Mouse (Mus musculus) liver, embryonic 11.5 days (tissue): ENCODE results near the gene Macc1. TPM values are rescaled to one million over a fixed set of nuclear protein-coding genes. Genes with fewer than 3 reads are reported as not detected.

ENCODE experiments used
- ATAC-seq: fragments of 200-750 bp; cut with Nextera tagmentation; replicated peaks from 2 replicates; pipeline ENCODE4 v1.8.0; 2017; ENCODE audit warnings: moderate number of reproducible peaks, mild to moderate bottlenecking, moderate TSS enrichment, moderate library complexity; ENCODE audit not compliant: low FRiP score
- DNase-seq: peaks from one replicate; pipeline ENCODE4 v3.0.0-alpha.2; 2017; ENCODE audit warnings: low spot score
- H3K27ac ChIP-seq: fragments of 300-500 bp; sonication (generic); 2 replicates; pipeline ENCODE4 v1.5.1; 2014; ENCODE audit warnings: mild to moderate bottlenecking, low read depth, low read length, control low read depth
- H3K27me3 ChIP-seq: fragments of 300-500 bp; sonication (generic); replicated peaks from 2 replicates; pipeline ENCODE4 v1.6.1; 2014; ENCODE audit warnings: low read length, mixed read lengths; ENCODE audit not compliant: control insufficient read depth, insufficient read depth
- H3K36me3 ChIP-seq: fragments of 300-500 bp; sonication (generic); 2 replicates; pipeline ENCODE4 v1.6.1; 2014; ENCODE audit warnings: mild to moderate bottlenecking, low read length, moderate library complexity, mixed read lengths; ENCODE audit not compliant: control insufficient read depth, insufficient read depth
- H3K4me1 ChIP-seq: fragments of 300-500 bp; sonication (generic); replicated peaks from 2 replicates; pipeline ENCODE4 v1.6.1; 2014; ENCODE audit warnings: low read length, mixed read lengths; ENCODE audit not compliant: control insufficient read depth, insufficient read depth
- H3K4me2 ChIP-seq: fragments of 300-500 bp; sonication (generic); 2 replicates; pipeline ENCODE4 v1.6.1; 2014; ENCODE audit warnings: mild to moderate bottlenecking, control low read depth, moderate library complexity
- H3K4me3 ChIP-seq: fragments of 300-500 bp; sonication (generic); 2 replicates; pipeline ENCODE4 v1.5.1; 2014; ENCODE audit warnings: low read depth, low read length, control low read depth
- H3K9ac ChIP-seq: fragments of 300-500 bp; sonication (generic); 2 replicates; pipeline ENCODE4 v1.6.1; 2014; ENCODE audit warnings: low read depth, low read length, control low read depth
- H3K9me3 ChIP-seq: fragments of 300-500 bp; sonication (generic); 2 replicates; pipeline ENCODE4 v1.6.1; 2016; ENCODE audit warnings: low read length, inconsistent platforms, mixed read lengths; ENCODE audit not compliant: control insufficient read depth
- WGBS: fragments of 180-500 bp; shearing (Covaris S2); extraction: QIAGEN DNeasy Blood & Tissue Kit; methylation state at CpG from one replicate; pipeline ENCODE4 v1.1.7; 2014; 5-methylcytosine and 5-hydroxymethylcytosine counted together
- polyA plus RNA-seq: library from polyadenylated mRNA; unstranded; fragments of >200 nt; fragmentation: Nextera tagmentation; extraction: Ambion mirVana; gene quantifications from 2 replicates; pipeline ENCODE4 v1.2.1, GENCODE M21; 2014

Macc1 gene
- polyA plus RNA-seq, 1 experiment from 2014 or later: 0.10 TPM

DNA sequence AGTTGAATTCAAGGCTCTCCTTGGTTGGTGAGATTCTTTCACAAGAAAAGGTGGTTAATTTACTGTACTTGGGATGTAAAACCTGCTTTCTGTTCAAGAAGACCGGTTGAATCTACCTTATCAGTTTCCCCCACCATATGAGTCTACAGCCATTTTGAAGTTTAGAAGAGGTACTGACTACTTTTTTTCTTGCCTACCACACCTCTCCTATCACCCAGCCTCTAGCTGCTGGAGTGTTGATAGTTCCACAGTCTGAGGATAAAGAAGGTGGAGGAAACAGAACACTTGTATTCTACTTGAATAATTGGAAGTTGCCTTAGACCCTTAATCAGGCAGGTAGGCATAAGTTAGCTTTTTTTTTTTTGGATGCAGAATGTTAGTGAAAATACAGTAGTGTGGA, 88.2 kb downstream of the Macc1 start:
- DNase-seq: no peak
- Histone ChIP-seq H3K4me1 (no peaks in the 10 kb centered on the region), H3K27me3 (no peaks in the 10 kb centered on the region), H3K27ac (no peak overlapping the region), H3K9me3 (no peaks in the 10 kb centered on the region), H3K4me3 (no peak overlapping the region), H3K36me3 (no peaks in the 10 kb centered on the region), H3K9ac (no peak overlapping the region), H3K4me2 (no peak overlapping the region)
- ATAC-seq: no peak; the same call in 1 of the 2 replicates
- WGBS: 89% methylated on average over 1 of the region's 1 CpGs

DNA sequence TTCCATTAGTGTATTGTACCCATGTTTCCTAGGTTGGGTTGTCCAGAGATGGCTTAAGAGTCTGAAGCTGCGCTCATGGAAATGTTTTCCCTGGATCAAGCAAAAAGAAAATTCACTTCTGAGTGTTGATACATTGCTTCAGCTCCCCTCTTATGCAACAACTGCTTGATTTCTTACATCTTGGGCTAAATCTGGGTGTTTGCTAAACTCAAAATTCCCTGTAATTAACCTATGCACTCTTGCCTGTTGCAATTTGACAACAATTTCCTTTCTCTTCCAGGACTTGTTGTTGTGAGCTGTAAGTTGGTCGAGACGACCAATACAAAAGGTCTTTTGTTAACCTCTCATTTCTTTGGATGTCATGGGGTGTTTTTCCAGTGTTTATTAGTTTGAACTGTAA, 88.7 kb downstream of the Macc1 start:
- Histone ChIP-seq H3K4me3 (no peak overlapping the region), H3K36me3 (no peaks in the 10 kb centered on the region), H3K4me1 (no peaks in the 10 kb centered on the region), H3K27ac (no peak overlapping the region), H3K9ac (no peak overlapping the region), H3K4me2 (no peak overlapping the region), H3K27me3 (no peaks in the 10 kb centered on the region), H3K9me3 (no peaks in the 10 kb centered on the region)
- 75% methylated on average over 3 of the region's 3 CpGs for WGBS
- no peak for DNase-seq
- no peak for ATAC-seq

- Histone ChIP-seq H3K27me3 (no peaks in the 10 kb centered on the region), H3K9ac (no peak overlapping the region), H3K36me3 (no peaks in the 10 kb centered on the region), H3K4me2 (no peak overlapping the region), H3K4me3 (no peak overlapping the region), H3K27ac (no peak overlapping the region), H3K4me1 (no peaks in the 10 kb centered on the region), H3K9me3 (no peaks in the 10 kb centered on the region)
- WGBS: 86% methylated on average over 1 of the region's 1 CpGs
- DNase-seq (no peak), ATAC-seq (no peak)
Measured at GRCm38 (mm10) chr12:119404810-119405209, 90.7 kb downstream of the Macc1 start.

DNA sequence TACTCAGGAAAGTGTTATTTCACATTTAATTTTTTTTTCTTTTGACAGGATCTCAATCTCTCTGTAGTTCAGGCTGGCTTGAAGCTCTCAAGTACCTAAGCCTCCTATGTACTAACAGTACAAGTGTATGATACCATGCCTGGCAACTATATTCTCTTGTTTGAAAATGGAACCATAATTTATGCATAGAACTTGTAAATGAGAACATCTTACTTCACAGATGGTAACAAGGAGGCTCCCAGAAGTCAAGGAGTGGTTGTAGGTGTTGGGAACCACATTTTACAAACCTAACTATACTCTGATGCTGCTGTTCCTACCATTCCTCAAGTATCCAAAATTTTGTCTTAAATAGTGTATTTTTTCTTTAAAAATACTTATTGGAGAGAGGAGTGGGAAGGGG, 96.5 kb downstream of the Macc1 start:
- Histone ChIP-seq H3K9ac (no peak overlapping the region), H3K27ac (no peak overlapping the region), H3K36me3 (no peaks in the 10 kb centered on the region), H3K27me3 (no peaks in the 10 kb centered on the region), H3K4me3 (no peak overlapping the region), H3K4me2 (no peak overlapping the region), H3K9me3 (no peaks in the 10 kb centered on the region), H3K4me1 (no peaks in the 10 kb centered on the region)
- ATAC-seq: no peak
- DNase-seq: no peak

- Histone ChIP-seq H3K27ac (no peak overlapping the region), H3K4me2 (no peak overlapping the region), H3K27me3 (no peaks in the 10 kb centered on the region), H3K9ac (no peak overlapping the region), H3K4me1 (no peaks in the 10 kb centered on the region), H3K36me3 (no peaks in the 10 kb centered on the region), H3K4me3 (no peak overlapping the region), H3K9me3 (no peaks in the 10 kb centered on the region)
- 72% methylated on average over 2 of the region's 2 CpGs for WGBS
- no peak for ATAC-seq
- DNase-seq: no peak
Measured at GRCm38 (mm10) chr12:119410956-119411355, 96.9 kb downstream of the Macc1 start.

GRCm38 (mm10) chr12:119411982-119412381, 97.9 kb downstream of the Macc1 start:
- Histone ChIP-seq H3K27ac (no peak overlapping the region), H3K4me2 (no peak overlapping the region), H3K4me3 (no peak overlapping the region), H3K27me3 (no peaks in the 10 kb centered on the region), H3K9me3 (no peaks in the 10 kb centered on the region), H3K36me3 (no peaks in the 10 kb centered on the region), H3K4me1 (no peaks in the 10 kb centered on the region), H3K9ac (no peak overlapping the region)
- WGBS: 68% methylated on average over 2 of the region's 2 CpGs
- no peak for ATAC-seq
- no peak for DNase-seq

DNA sequence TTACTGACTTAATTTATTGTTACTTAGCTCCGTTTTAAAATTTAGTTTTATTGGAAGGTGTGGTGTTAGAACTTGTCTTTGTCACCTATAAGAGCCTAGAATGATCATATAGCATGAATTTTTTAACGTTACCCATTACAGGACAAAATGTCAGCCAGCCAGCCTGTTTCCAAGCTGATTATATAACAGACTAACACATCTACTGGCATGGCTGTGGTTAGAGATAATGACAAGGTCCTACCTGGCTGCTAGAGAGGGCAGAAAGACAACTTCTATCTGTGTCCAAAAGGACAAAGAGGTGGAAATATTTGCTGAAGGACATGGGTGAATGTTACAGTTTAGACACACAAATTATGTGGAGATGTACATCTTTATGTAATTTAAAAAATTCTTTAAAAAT, 101.8 kb downstream of the Macc1 start:
- H3K9ac ChIP-seq: no peak overlapping the region
- H3K9me3 ChIP-seq: no peaks in the 10 kb centered on the region
- no peaks in the 10 kb centered on the region for H3K36me3 ChIP-seq
- H3K27me3 ChIP-seq: no peaks in the 10 kb centered on the region
- no peaks in the 10 kb centered on the region for H3K4me1 ChIP-seq
- 74% methylated on average over 2 of the region's 2 CpGs for WGBS
- DNase-seq: no peak
- H3K4me2 ChIP-seq: no peak overlapping the region
- H3K27ac ChIP-seq: no peak overlapping the region
- no peak for ATAC-seq
- H3K4me3 ChIP-seq: no peak overlapping the region

- Histone ChIP-seq H3K4me2 (no peak overlapping the region), H3K36me3 (no peaks in the 10 kb centered on the region), H3K4me3 (no peak overlapping the region), H3K27me3 (no peaks in the 10 kb centered on the region), H3K27ac (no peak overlapping the region), H3K4me1 (no peaks in the 10 kb centered on the region), H3K9me3 (no peaks in the 10 kb centered on the region), H3K9ac (no peak overlapping the region)
- ATAC-seq: peak; percentile 76
- WGBS: 42% methylated on average over 2 of the region's 2 CpGs
- DNase-seq: no peak
Measured at GRCm38 (mm10) chr12:119425749-119426148, 111.7 kb downstream of the Macc1 start.

DNA sequence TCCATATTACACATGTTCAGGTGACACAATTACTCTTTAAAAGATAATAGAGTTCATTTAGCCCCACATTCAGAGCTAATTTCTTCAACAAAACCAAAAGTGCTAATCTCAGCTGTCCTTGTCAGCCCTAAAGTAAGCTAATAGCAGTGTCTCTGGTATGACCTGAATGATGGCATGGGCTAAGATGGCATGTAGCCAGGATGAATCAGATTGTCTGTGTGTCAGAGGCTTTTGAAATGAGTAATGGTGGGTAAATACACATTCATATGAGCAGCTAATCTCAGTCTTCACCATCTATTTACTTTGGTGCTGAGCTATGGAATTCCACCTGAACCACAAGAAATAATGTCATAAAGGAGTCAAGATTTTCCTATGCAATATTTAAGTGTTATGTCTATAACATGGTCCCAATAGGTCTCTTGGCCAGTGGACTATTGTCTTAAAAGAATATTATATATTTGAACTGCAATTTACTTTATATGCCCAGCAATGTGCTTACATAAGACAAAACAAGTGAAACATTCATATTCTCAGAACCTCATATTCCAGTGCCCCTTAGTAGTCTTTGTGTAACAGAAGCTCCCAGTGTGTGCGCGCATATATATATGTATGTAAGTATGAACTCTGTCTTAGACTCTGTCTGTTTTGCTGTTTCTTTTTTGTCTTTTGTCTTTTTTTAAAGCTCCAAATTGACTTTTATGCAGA, 112.3 kb downstream of the Macc1 start:
- Histone ChIP-seq H3K27me3 (no peaks in the 10 kb centered on the region), H3K9ac (no peak overlapping the region), H3K4me1 (no peaks in the 10 kb centered on the region), H3K36me3 (no peaks in the 10 kb centered on the region), H3K4me3 (no peak overlapping the region), H3K4me2 (no peak overlapping the region), H3K27ac (no peak overlapping the region), H3K9me3 (no peaks in the 10 kb centered on the region)
- WGBS: 93% methylated on average over 2 of the region's 2 CpGs
- peak; percentile 46; the same call in 1 of the 2 replicates for ATAC-seq
- no peak for DNase-seq
